Mouse (Mus musculus): ENCODE measurements at regions not wholly inside any gene's neighbourhood (a gene's known extent, or its start where the extent isn't known, plus 50 kb on each side); places are given as distances from the start of the nearest gene placed in this dataset.
"Not testable (repeated sequence)": the region's sequence is repeated elsewhere in the genome, so short reads cannot be mapped to it uniquely, and the experiment has no call there.

- no peak for DNase-seq
Observed at GRCm38 (mm10) chr1:73640726-73641451, 483.4 kb downstream of the Tns1 start.

GRCm38 (mm10) chr1:73635709-73636108 lies 488.5 kb downstream of the Tns1 start:
- no peak for DNase-seq

- no peak for DNase-seq
Observed at GRCm38 (mm10) chr1:73634871-73635270, 489.4 kb downstream of the Tns1 start.

- no peak for DNase-seq
Observed at GRCm38 (mm10) chr1:73633071-73633470, 491.2 kb downstream of the Tns1 start.

- DNase-seq = no peak
Observed at GRCm38 (mm10) chr1:73630363-73630762, 493.9 kb downstream of the Tns1 start.

- DNase-seq = no peak
Observed at GRCm38 (mm10) chr1:73625365-73625764, 498.9 kb downstream of the Tns1 start.

GRCm38 (mm10) chr1:73621121-73621520 lies 503.1 kb downstream of the Tns1 start:
- DNase-seq = not testable (repeated sequence)

GRCm38 (mm10) chr1:73618551-73619170 lies 505.6 kb downstream of the Tns1 start:
- DNase-seq = no peak

- peak; percentile 42 for DNase-seq
Observed at GRCm38 (mm10) chr1:73593653-73594385, 530.4 kb downstream of the Tns1 start.

GRCm38 (mm10) chr1:73591342-73592099 lies 532.7 kb downstream of the Tns1 start:
- DNase-seq = no peak

- no peak for DNase-seq
Observed at GRCm38 (mm10) chr1:73579680-73580079, 544.6 kb downstream of the Tns1 start.

- no peak for DNase-seq
Observed at GRCm38 (mm10) chr1:73577019-73577418, 547.2 kb downstream of the Tns1 start.

- no peak for DNase-seq
Observed at GRCm38 (mm10) chr1:73575694-73576093, 548.6 kb downstream of the Tns1 start.

GRCm38 (mm10) chr1:73570944-73571343 lies 553.3 kb downstream of the Tns1 start:
- no peak for DNase-seq

GRCm38 (mm10) chr1:73566770-73567169 lies 551.1 kb upstream of the Tnp1 start:
- no peak for DNase-seq

- peak; percentile 9 for DNase-seq
Observed at GRCm38 (mm10) chr1:73560594-73560993, 544.9 kb upstream of the Tnp1 start.

- DNase-seq = peak; percentile 23
Observed at GRCm38 (mm10) chr1:73547877-73548276, 532.2 kb upstream of the Tnp1 start.

GRCm38 (mm10) chr1:73545401-73545800 lies 529.7 kb upstream of the Tnp1 start:
- no peak for DNase-seq

- no peak for DNase-seq
Observed at GRCm38 (mm10) chr1:73541371-73541770, 525.7 kb upstream of the Tnp1 start.

GRCm38 (mm10) chr1:73538420-73538871 lies 522.7 kb upstream of the Tnp1 start:
- no peak for DNase-seq

- DNase-seq = no peak
Observed at GRCm38 (mm10) chr1:73535726-73536265, 520.1 kb upstream of the Tnp1 start.

- DNase-seq = no peak
Observed at GRCm38 (mm10) chr1:73533526-73533925, 517.8 kb upstream of the Tnp1 start.

GRCm38 (mm10) chr1:73532316-73532715 lies 516.6 kb upstream of the Tnp1 start:
- DNase-seq = no peak

Measured in layer of hippocampus, adult 9-11 months (tissue).